Mouse (Mus musculus): ENCODE measurements around the gene Fgf4.

The Fgf4 gene

GRCm38 (mm10) chr7:144847067-144847466 lies at the start of gene Fgf4:
Gene Fgf4 (plus strand): TSS chr7:144847367.
- no peak for DNase-seq

- DNase-seq: no peak
Observed at GRCm38 (mm10) chr7:144798471-144798870, 48.7 kb upstream of the Fgf4 start.

DNA sequence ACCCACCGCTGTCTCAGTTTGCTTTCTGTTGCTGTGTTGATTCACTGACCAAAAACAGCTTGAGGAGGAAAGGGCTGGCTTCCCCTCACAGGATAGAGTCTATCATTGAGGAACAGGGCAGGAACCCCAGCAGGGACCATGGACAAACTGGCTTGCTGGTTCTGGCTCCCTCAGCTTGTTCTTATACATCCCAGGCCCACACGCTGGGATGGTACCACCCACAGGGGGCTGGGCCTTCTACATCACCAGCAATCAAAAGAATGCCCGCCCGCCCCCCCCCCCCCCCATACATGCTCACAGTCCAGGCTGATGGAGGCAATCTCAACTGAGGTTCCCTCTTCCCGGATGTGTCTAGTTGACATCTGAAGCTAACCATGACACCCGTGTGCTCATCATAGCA lies 40.1 kb upstream of the Fgf4 start:
- DNase-seq: no peak

- DNase-seq: no peak
Observed at GRCm38 (mm10) chr7:144807976-144808577, 39.1 kb upstream of the Fgf4 start.

DNA sequence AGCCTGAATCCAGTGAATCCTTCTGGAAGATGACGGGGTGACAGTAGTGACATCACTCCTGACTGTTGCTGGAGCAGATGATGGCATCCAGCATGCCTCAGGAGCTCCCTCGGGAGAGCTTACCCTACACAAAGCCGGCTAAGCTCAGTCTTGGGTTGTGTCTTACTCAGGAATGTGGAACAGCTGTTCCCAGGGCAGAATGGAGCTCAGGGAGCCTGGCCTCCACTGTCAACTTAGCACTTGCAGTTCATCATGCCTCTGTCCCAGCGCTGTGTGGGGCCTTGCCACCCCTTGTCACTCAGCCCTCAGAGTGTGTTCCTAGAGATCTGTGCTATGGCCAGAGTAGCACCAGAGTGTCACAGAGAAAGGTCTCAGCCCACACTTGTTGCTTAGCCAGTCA lies 35.6 kb upstream of the Fgf4 start:
- DNase-seq: no peak

GRCm38 (mm10) chr7:144821901-144822300 lies 25.3 kb upstream of the Fgf4 start:
- DNase-seq: no peak

DNA sequence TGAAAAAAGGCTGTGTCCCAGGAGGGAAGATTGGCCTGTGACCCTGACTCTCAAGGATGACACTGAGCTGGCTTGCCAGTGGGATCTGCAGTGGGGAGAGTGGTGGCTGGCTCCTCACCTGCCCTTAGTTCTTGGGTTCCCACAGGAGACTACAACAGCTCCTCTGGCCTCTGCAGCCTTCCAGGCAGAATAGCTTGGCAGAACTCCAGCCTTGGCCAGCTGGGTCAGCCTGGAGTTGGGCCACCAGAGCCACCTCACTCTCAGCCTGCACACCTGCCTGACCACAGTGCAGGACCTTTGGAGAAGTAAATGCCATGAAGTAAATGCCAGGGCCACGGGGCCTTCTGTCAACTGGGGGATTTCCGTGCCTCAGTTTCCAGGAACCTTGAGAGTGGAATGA lies 23.2 kb upstream of the Fgf4 start:
- no peak for DNase-seq

DNA sequence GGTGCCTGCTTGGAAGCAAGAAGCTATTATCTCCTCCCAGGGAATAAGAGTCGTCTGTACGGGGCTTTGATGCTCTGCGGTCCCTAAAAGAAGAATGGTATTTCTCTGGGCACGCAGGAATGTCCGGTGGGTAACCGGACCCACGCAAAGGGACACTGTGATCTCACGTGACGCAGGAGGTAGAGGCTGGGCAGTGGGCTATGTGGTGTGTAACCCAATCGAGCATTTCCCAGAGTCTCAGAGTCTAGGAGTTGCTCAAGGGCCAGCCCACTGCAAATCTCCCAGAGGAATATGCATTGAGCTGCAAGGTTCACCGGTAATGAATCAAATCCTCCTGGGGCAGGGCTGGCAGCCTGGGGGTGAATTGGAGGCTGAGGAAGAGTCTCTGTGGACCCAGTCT lies 18.8 kb upstream of the Fgf4 start:
- DNase-seq: no peak

DNA sequence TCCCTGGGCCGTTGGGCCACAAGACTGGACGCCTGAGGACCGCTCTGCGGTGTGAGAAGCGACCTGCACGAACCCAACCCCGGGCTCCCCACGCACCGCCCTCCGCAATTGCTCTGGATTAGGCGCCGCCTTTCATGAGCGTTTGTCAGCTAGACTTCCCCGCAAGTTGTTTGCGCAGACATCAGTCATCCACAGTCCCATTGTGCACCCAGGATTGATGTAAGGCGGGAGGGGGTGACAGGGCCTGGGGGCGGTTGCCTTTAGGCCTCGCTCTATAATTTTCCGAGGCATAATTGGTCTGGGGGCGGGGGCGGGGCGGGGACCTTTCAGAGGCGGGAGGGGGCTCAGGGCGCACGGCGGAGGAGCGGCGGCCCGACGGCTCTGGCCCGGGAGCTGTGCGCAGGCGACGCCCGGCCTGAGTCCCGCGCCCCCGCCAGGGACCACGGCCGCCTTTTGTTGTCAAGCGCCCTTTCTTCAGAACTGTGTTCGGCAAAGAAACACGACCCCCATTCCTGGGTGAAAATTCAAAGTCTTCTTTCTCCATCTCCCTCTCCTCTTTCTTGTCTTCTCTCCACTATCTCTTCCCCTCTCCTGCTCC lies 9.2 kb upstream of the Fgf4 start, which contains the start of gene Fgf3:
TSS of gene Fgf3 (plus strand) at position 193 of the 598 bp plus-strand sequence.
- DNase-seq: no peak

- DNase-seq: peak; percentile 81
Observed at GRCm38 (mm10) chr7:144838522-144839503, 8.4 kb upstream of the Fgf4 start.

- no peak for DNase-seq
Observed at GRCm38 (mm10) chr7:144846158-144846557, 1.0 kb upstream of the Fgf4 start.

- DNase-seq: no peak
Observed at GRCm38 (mm10) chr7:144851321-144851720, 4.2 kb downstream of the Fgf4 start.

- no peak for DNase-seq
Observed at GRCm38 (mm10) chr7:144854966-144855365, 7.8 kb downstream of the Fgf4 start.

- DNase-seq: no peak
Observed at GRCm38 (mm10) chr7:144857158-144857557, 10.0 kb downstream of the Fgf4 start.

DNA sequence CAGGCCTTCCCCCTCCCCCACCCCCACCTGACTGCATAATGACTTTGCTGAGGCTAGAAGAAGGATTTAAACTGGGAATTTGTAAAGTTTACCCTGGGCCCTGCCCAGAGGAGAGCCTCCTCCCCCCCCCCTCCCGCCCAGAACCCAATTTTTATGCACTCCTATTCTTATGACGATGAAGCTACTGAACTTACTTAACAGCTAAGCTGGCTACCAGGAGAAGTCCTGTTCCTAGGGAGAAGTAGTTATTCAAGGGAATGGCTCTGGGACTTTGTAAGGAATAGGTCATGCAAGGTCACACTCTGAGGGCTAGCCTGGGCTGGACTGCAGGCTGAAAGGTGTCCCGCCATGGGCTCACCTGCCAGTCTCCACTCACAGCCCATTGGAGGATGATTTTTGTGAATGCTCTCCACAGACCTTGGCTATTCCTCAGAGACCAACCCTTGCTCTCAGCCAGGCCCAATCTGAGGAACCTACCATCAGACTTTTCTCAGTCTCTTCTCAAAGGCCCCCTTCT lies 10.7 kb downstream of the Fgf4 start:
- no peak for DNase-seq

- DNase-seq: no peak
Observed at GRCm38 (mm10) chr7:144858702-144859101, 11.5 kb downstream of the Fgf4 start.

DNA sequence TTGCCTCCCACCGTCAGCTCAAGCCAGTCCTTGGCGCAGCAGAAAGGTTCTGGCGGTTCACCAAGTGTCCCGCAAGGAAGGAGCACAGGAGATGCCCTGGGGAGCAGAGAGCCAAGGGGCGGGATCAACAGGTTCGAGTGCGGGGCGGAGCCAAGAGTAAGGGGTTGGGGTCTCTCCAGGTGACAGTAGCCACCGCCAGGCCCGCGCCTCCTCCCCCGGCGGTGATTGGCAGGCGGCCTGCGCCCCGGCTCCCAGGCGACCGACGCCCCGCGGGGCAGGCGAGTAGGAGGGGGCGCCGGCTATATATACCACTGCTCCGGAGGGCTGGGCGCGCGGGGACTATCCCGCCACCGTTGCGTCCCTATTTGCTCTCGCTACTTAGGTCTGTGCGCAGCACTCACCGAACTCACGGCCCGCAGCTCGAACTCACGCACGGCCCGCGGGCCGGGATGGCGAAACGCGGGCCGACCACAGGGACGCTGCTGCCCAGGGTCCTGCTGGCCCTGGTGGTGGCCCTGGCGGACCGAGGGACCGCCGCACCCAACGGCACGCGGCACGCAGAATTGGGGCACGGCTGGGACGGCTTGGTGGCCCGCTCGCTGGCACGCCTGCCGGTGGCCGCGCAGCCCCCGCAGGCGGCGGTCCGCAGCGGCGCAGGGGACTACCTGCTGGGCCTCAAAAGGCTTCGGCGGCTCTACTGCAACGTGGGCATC lies 14.0 kb downstream of the Fgf4 start:
- DNase-seq: no peak

- no peak for DNase-seq
Observed at GRCm38 (mm10) chr7:144861769-144862070, 14.6 kb downstream of the Fgf4 start.

GRCm38 (mm10) chr7:144862126-144862525 lies 15.0 kb downstream of the Fgf4 start:
- DNase-seq: no peak

DNA sequence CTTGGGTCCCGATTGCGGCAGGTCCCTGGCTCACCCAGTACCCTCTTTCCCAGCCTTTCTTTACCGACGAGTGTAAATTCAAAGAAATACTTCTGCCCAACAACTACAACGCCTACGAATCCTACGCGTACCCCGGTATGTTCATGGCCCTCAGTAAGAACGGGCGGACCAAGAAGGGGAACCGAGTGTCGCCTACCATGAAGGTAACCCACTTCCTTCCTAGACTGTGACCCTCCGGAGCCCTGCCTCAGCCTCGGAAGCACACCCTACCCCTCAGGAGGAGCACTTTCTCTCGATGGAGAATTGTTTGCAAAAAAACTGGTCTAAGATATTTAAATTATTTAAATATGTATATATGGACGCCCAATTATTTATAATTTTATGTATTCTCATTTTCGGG lies 15.5 kb downstream of the Fgf4 start:
- no peak for DNase-seq

- DNase-seq: no peak
Observed at GRCm38 (mm10) chr7:144863196-144863595, 16.0 kb downstream of the Fgf4 start.

GRCm38 (mm10) chr7:144864160-144864670 lies 17.0 kb downstream of the Fgf4 start:
- no peak for DNase-seq

DNA sequence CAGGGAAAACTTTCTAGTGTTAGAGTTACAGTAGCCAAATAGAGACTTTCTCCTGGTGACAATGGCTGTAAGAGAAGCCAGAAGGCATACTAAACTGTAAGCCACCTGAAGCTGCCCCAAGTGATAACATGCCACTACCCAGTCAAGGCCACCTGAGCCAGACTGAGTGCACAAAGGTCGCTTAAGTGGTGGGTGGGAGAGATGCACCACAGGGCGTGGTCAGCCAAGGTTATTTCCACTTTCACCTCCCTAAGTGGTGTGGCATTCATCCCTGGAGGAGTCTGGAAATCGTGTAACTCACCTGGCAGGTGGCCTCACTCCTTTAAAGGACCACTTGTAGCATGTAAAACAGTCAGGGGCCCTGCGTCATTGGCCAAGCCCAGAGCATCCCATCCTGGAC lies 20.0 kb downstream of the Fgf4 start:
- DNase-seq: no peak
